Mouse (Mus musculus): ENCODE measurements around the gene Tpd52l1. TPM values are rescaled to one million over a fixed set of nuclear protein-coding genes. Genes with fewer than 3 reads are reported as not detected.

Gene Tpd52l1
- polyA plus RNA-seq, 1 experiment from 2014 or later = 19.3 TPM

GRCm38 (mm10) chr10:31312865-31313848 lies 132.6 kb downstream of the Tpd52l1 start, which contains the start of gene Hddc2:
TSS of gene Hddc2 (plus strand) at chr10:31313383.
- peak within 1 kb of the TSS; percentile 91 for H3K27ac ChIP-seq (ENCODE audit: low read length)
- no peaks in the 10 kb centered on the region for H3K27me3 ChIP-seq (ENCODE audit: control insufficient read depth, insufficient read depth, low read depth, low read length)
- ATAC-seq (ENCODE audit: low read depth) = peak; percentile 97
- WGBS = 3% methylated on average over 35 of the region's 44 CpGs
- no peaks in the 10 kb centered on the region for H3K9me3 ChIP-seq (ENCODE audit: control insufficient read depth, low read length)
- H3K4me2 ChIP-seq (ENCODE audit: low read depth, low read length) = peak within 1 kb of the TSS; percentile 75
- peak within 1 kb of the TSS; percentile 89 for H3K9ac ChIP-seq (ENCODE audit: low read length)
- peak within 1 kb of the TSS; percentile 83 for H3K4me3 ChIP-seq (ENCODE audit: low read length)
- H3K4me1 ChIP-seq (replicated peaks; ENCODE audit: control insufficient read depth, insufficient read depth, low read length) = peaks cover 2% of the 10 kb centered on the region; the same call in 1 of the 2 replicates
- peaks cover 3% of the 10 kb centered on the region; the same call in 1 of the 2 replicates for H3K36me3 ChIP-seq (ENCODE audit: control insufficient read depth, insufficient read depth, low read length)

GRCm38 (mm10) chr10:31307024-31307598 lies 138.6 kb downstream of the Tpd52l1 start:
- H3K27ac ChIP-seq (ENCODE audit: low read length) = no peak overlapping the region
- H3K36me3 ChIP-seq (ENCODE audit: control insufficient read depth, insufficient read depth, low read length) = no peaks in the 10 kb centered on the region
- 18% methylated on average over 1 of the region's 1 CpGs for WGBS
- no peak for ATAC-seq (ENCODE audit: low read depth)
- no peaks in the 10 kb centered on the region for H3K4me1 ChIP-seq (replicated peaks; ENCODE audit: control insufficient read depth, insufficient read depth, low read length)
- no peak overlapping the region for H3K9ac ChIP-seq (ENCODE audit: low read length)
- no peaks in the 10 kb centered on the region for H3K9me3 ChIP-seq (ENCODE audit: control insufficient read depth, low read length)
- no peaks in the 10 kb centered on the region for H3K27me3 ChIP-seq (ENCODE audit: control insufficient read depth, insufficient read depth, low read depth, low read length)
- H3K4me2 ChIP-seq (ENCODE audit: low read depth, low read length) = no peak overlapping the region
- no peak overlapping the region for H3K4me3 ChIP-seq (ENCODE audit: low read length)

GRCm38 (mm10) chr10:31303446-31303845 lies 142.3 kb downstream of the Tpd52l1 start:
- no peak overlapping the region for H3K4me3 ChIP-seq (ENCODE audit: low read length)
- no peak overlapping the region for H3K27ac ChIP-seq (ENCODE audit: low read length)
- no peaks in the 10 kb centered on the region for H3K27me3 ChIP-seq (ENCODE audit: control insufficient read depth, insufficient read depth, low read depth, low read length)
- H3K9me3 ChIP-seq (ENCODE audit: control insufficient read depth, low read length) = no peaks in the 10 kb centered on the region
- no peaks in the 10 kb centered on the region for H3K36me3 ChIP-seq (ENCODE audit: control insufficient read depth, insufficient read depth, low read length)
- H3K9ac ChIP-seq (ENCODE audit: low read length) = no peak overlapping the region
- no peaks in the 10 kb centered on the region for H3K4me1 ChIP-seq (replicated peaks; ENCODE audit: control insufficient read depth, insufficient read depth, low read length)
- WGBS = 91% methylated on average over 2 of the region's 2 CpGs
- ATAC-seq (ENCODE audit: low read depth) = no peak
- no peak overlapping the region for H3K4me2 ChIP-seq (ENCODE audit: low read depth, low read length)

- H3K4me1 ChIP-seq (replicated peaks; ENCODE audit: control insufficient read depth, insufficient read depth, low read length) = no peaks in the 10 kb centered on the region
- H3K27ac ChIP-seq (ENCODE audit: low read length) = no peak overlapping the region
- no peaks in the 10 kb centered on the region for H3K36me3 ChIP-seq (ENCODE audit: control insufficient read depth, insufficient read depth, low read length)
- ATAC-seq (ENCODE audit: low read depth) = no peak
- H3K4me3 ChIP-seq (ENCODE audit: low read length) = no peak overlapping the region
- no peak overlapping the region for H3K4me2 ChIP-seq (ENCODE audit: low read depth, low read length)
- H3K9me3 ChIP-seq (ENCODE audit: control insufficient read depth, low read length) = no peaks in the 10 kb centered on the region
- H3K9ac ChIP-seq (ENCODE audit: low read length) = no peak overlapping the region
- WGBS = 50% methylated on average over 1 of the region's 1 CpGs
- no peaks in the 10 kb centered on the region for H3K27me3 ChIP-seq (ENCODE audit: control insufficient read depth, insufficient read depth, low read depth, low read length)
Measured at GRCm38 (mm10) chr10:31300292-31300691, 145.5 kb downstream of the Tpd52l1 start.

GRCm38 (mm10) chr10:31298921-31299574 lies 146.7 kb downstream of the Tpd52l1 start:
- WGBS = 21% methylated on average over 6 of the region's 6 CpGs
- no peak overlapping the region for H3K4me3 ChIP-seq (ENCODE audit: low read length)
- ATAC-seq (ENCODE audit: low read depth) = no peak
- H3K4me2 ChIP-seq (ENCODE audit: low read depth, low read length) = no peak overlapping the region
- no peaks in the 10 kb centered on the region for H3K27me3 ChIP-seq (ENCODE audit: control insufficient read depth, insufficient read depth, low read depth, low read length)
- H3K4me1 ChIP-seq (replicated peaks; ENCODE audit: control insufficient read depth, insufficient read depth, low read length) = no peaks in the 10 kb centered on the region
- no peaks in the 10 kb centered on the region for H3K9me3 ChIP-seq (ENCODE audit: control insufficient read depth, low read length)
- no peaks in the 10 kb centered on the region for H3K36me3 ChIP-seq (ENCODE audit: control insufficient read depth, insufficient read depth, low read length)
- H3K9ac ChIP-seq (ENCODE audit: low read length) = no peak overlapping the region
- H3K27ac ChIP-seq (ENCODE audit: low read length) = no peak overlapping the region

GRCm38 (mm10) chr10:31298263-31298662 lies 147.5 kb downstream of the Tpd52l1 start:
- no peak overlapping the region for H3K9ac ChIP-seq (ENCODE audit: low read length)
- no peak overlapping the region for H3K4me3 ChIP-seq (ENCODE audit: low read length)
- H3K9me3 ChIP-seq (ENCODE audit: control insufficient read depth, low read length) = no peaks in the 10 kb centered on the region
- WGBS = 62% methylated on average over 2 of the region's 2 CpGs
- H3K27me3 ChIP-seq (ENCODE audit: control insufficient read depth, insufficient read depth, low read depth, low read length) = no peaks in the 10 kb centered on the region
- no peaks in the 10 kb centered on the region for H3K36me3 ChIP-seq (ENCODE audit: control insufficient read depth, insufficient read depth, low read length)
- H3K4me1 ChIP-seq (replicated peaks; ENCODE audit: control insufficient read depth, insufficient read depth, low read length) = no peaks in the 10 kb centered on the region
- ATAC-seq (ENCODE audit: low read depth) = no peak
- H3K4me2 ChIP-seq (ENCODE audit: low read depth, low read length) = no peak overlapping the region
- no peak overlapping the region for H3K27ac ChIP-seq (ENCODE audit: low read length)

- WGBS = 63% methylated on average over 4 of the region's 4 CpGs
- H3K27ac ChIP-seq (ENCODE audit: low read length) = no peak overlapping the region
Measured at GRCm38 (mm10) chr10:31297106-31297505, 148.7 kb downstream of the Tpd52l1 start.

GRCm38 (mm10) chr10:31296458-31296857 lies 149.3 kb downstream of the Tpd52l1 start:
- no peak overlapping the region for H3K4me3 ChIP-seq (ENCODE audit: low read length)
- no peaks in the 10 kb centered on the region for H3K4me1 ChIP-seq (replicated peaks; ENCODE audit: control insufficient read depth, insufficient read depth, low read length)
- no peak overlapping the region for H3K9ac ChIP-seq (ENCODE audit: low read length)
- ATAC-seq (ENCODE audit: low read depth) = no peak
- WGBS = 31% methylated on average over 1 of the region's 1 CpGs
- H3K27me3 ChIP-seq (ENCODE audit: control insufficient read depth, insufficient read depth, low read depth, low read length) = no peaks in the 10 kb centered on the region
- no peak overlapping the region for H3K27ac ChIP-seq (ENCODE audit: low read length)
- H3K4me2 ChIP-seq (ENCODE audit: low read depth, low read length) = no peak overlapping the region
- no peaks in the 10 kb centered on the region for H3K9me3 ChIP-seq (ENCODE audit: control insufficient read depth, low read length)
- H3K36me3 ChIP-seq (ENCODE audit: control insufficient read depth, insufficient read depth, low read length) = no peaks in the 10 kb centered on the region

More at GRCm38 (mm10) chr10:31297106-31297505, 148.7 kb downstream of the Tpd52l1 start:
- no peaks in the 10 kb centered on the region for H3K4me1 ChIP-seq (replicated peaks; ENCODE audit: control insufficient read depth, insufficient read depth, low read length)
- H3K4me2 ChIP-seq (ENCODE audit: low read depth, low read length) = no peak overlapping the region
- no peaks in the 10 kb centered on the region for H3K36me3 ChIP-seq (ENCODE audit: control insufficient read depth, insufficient read depth, low read length)
- H3K9me3 ChIP-seq (ENCODE audit: control insufficient read depth, low read length) = no peaks in the 10 kb centered on the region
- H3K9ac ChIP-seq (ENCODE audit: low read length) = no peak overlapping the region
- H3K27me3 ChIP-seq (ENCODE audit: control insufficient read depth, insufficient read depth, low read depth, low read length) = no peaks in the 10 kb centered on the region
- ATAC-seq (ENCODE audit: low read depth) = no peak
- no peak overlapping the region for H3K4me3 ChIP-seq (ENCODE audit: low read length)

- no peaks in the 10 kb centered on the region for H3K9me3 ChIP-seq (ENCODE audit: control insufficient read depth, low read length)
- H3K9ac ChIP-seq (ENCODE audit: low read length) = no peak overlapping the region
- no peak overlapping the region for H3K4me2 ChIP-seq (ENCODE audit: low read depth, low read length)
- no peak overlapping the region for H3K27ac ChIP-seq (ENCODE audit: low read length)
- no peaks in the 10 kb centered on the region for H3K36me3 ChIP-seq (ENCODE audit: control insufficient read depth, insufficient read depth, low read length)
- H3K4me3 ChIP-seq (ENCODE audit: low read length) = no peak overlapping the region
- no peaks in the 10 kb centered on the region for H3K4me1 ChIP-seq (replicated peaks; ENCODE audit: control insufficient read depth, insufficient read depth, low read length)
- H3K27me3 ChIP-seq (ENCODE audit: control insufficient read depth, insufficient read depth, low read depth, low read length) = no peaks in the 10 kb centered on the region
- ATAC-seq (ENCODE audit: low read depth) = no peak
- 49% methylated on average over 5 of the region's 5 CpGs for WGBS
Measured at GRCm38 (mm10) chr10:31295705-31296104, 150.1 kb downstream of the Tpd52l1 start.

Measured in lung, embryonic 16.5 days (tissue).